In genomic region chr4:88196500-88196912, GRCm38 (mm10) we compare ENCODE assay signal across 16 mouse cellular contexts.
A peak's percentile ranks its signal among the peaks of the same experiment; 100 is the strongest.
DNase-seq lines count a peak whose midpoint lies in the region; ATAC-seq and TF ChIP-seq lines count a peak whose summit lies in the region.
"Had no signal": no experiment of that assay in that cellular context is flagged by ENCODE, and none has a peak within 500 bp of the region (broad histone marks: within the 10 kb centered on the region; RNA-seq: fewer than 3 reads in every experiment).

No protein-coding gene starts in this region.

- no peak overlapping the region for H3K4me3 ChIP-seq in forebrain, embryonic 14.5 days (ENCODE audit: low read depth, low read length)
- H3K4me3 ChIP-seq in forebrain, embryonic 10.5 days: no peak overlapping the region
- no peak overlapping the region for H3K4me3 ChIP-seq in left cerebral cortex, adult 2 months
- H3K4me3 ChIP-seq in hindbrain, embryonic 16.5 days (ENCODE audit: low read length): no peak overlapping the region
- H3K4me3 ChIP-seq: embryonic facial prominence, embryonic 10.5 days; heart, embryonic 13.5 days; liver, embryonic 13.5 days; megakaryocyte, embryonic 14.5 days had no signal

- H3K4me2 ChIP-seq in forebrain, embryonic 14.5 days (ENCODE audit: low read length): no peak overlapping the region
- no peak overlapping the region for H3K4me2 ChIP-seq in hindbrain, embryonic 16.5 days (ENCODE audit: low read length)
- H3K4me2 ChIP-seq: heart, embryonic 13.5 days; liver, embryonic 13.5 days had no signal

- intact Hi-C loops in left cerebral cortex, adult 2 months (cut with DNase I): loop anchor here (5.0 kb wide), 1 partner anchor 159 kb away; no protein-coding TSS in a partner anchor

- H3K4me1 ChIP-seq in forebrain, embryonic 14.5 days (ENCODE audit: control insufficient read depth, insufficient read depth, low read length): no peaks in the 10 kb centered on the region
- H3K4me1 ChIP-seq in forebrain, embryonic 10.5 days: no peaks in the 10 kb centered on the region
- no peaks in the 10 kb centered on the region for H3K4me1 ChIP-seq in hindbrain, embryonic 16.5 days (ENCODE audit: control insufficient read depth, insufficient read depth, low read depth, low read length)
- H3K4me1 ChIP-seq: embryonic facial prominence, embryonic 10.5 days; heart, embryonic 13.5 days; liver, embryonic 13.5 days had no signal

- H3K27me3 ChIP-seq in forebrain, embryonic 14.5 days (replicated peaks; ENCODE audit: control insufficient read depth, insufficient read depth, low read length): no peaks in the 10 kb centered on the region
- no peaks in the 10 kb centered on the region for H3K27me3 ChIP-seq in forebrain, embryonic 10.5 days (ENCODE audit: poor library complexity, severe bottlenecking)
- no peaks in the 10 kb centered on the region for H3K27me3 ChIP-seq in hindbrain, embryonic 16.5 days (replicated peaks; ENCODE audit: control insufficient read depth, insufficient read depth, low read length)
- H3K27me3 ChIP-seq: heart, embryonic 13.5 days; liver, embryonic 13.5 days; megakaryocyte, embryonic 14.5 days had no signal

- H3K9me3 ChIP-seq in forebrain, embryonic 14.5 days (replicated peaks; ENCODE audit: control insufficient read depth, low read length): no peaks in the 10 kb centered on the region
- no peaks in the 10 kb centered on the region for H3K9me3 ChIP-seq in forebrain, embryonic 10.5 days
- H3K9me3 ChIP-seq in hindbrain, embryonic 16.5 days (ENCODE audit: control insufficient read depth, low read length): no peaks in the 10 kb centered on the region
- H3K9me3 ChIP-seq: embryonic facial prominence, embryonic 10.5 days; heart, embryonic 13.5 days; liver, embryonic 13.5 days had no signal

- H3K36me3 ChIP-seq in forebrain, embryonic 14.5 days (ENCODE audit: control insufficient read depth, insufficient read depth, low read length): no peaks in the 10 kb centered on the region
- no peaks in the 10 kb centered on the region for H3K36me3 ChIP-seq in forebrain, embryonic 10.5 days (replicated peaks)
- H3K36me3 ChIP-seq in hindbrain, embryonic 16.5 days (ENCODE audit: control insufficient read depth, insufficient read depth, low read length): 0 out of 2 replicates have a peak, but pooled peaks cover 2% of the 10 kb centered on the region
- H3K36me3 ChIP-seq: embryonic facial prominence, embryonic 10.5 days; liver, embryonic 13.5 days had no signal

- WGBS in forebrain, embryonic 14.5 days: 53% methylated on average over 4 of the region's 4 CpGs
- 95% methylated on average over 4 of the region's 4 CpGs for WGBS in forebrain, embryonic 10.5 days
- 65% methylated on average over 4 of the region's 4 CpGs for WGBS in hindbrain, embryonic 16.5 days

- H3K9ac ChIP-seq in forebrain, embryonic 14.5 days (ENCODE audit: low read length): no peak overlapping the region
- H3K9ac ChIP-seq in hindbrain, embryonic 16.5 days (ENCODE audit: low read depth, low read length): no peak overlapping the region
- H3K9ac ChIP-seq: heart, embryonic 13.5 days; liver, embryonic 13.5 days had no signal

- peak; percentile 67 for ATAC-seq in forebrain, embryonic 14.5 days
- ATAC-seq in hindbrain, embryonic 16.5 days: no peak; the same call in 1 of the 2 replicates

- peak overlapping the region; percentile 80 for H3K27ac ChIP-seq in forebrain, embryonic 14.5 days (ENCODE audit: low read depth, low read length)
- H3K27ac ChIP-seq in forebrain, embryonic 10.5 days: no peak overlapping the region
- peak overlapping the region; percentile 32; the same call in 1 of the 2 replicates for H3K27ac ChIP-seq in left cerebral cortex, adult 2 months
- H3K27ac ChIP-seq in hindbrain, embryonic 16.5 days (ENCODE audit: low read depth, low read length): peak overlapping the region; percentile 72
- H3K27ac ChIP-seq: embryonic facial prominence, embryonic 10.5 days; heart, embryonic 13.5 days; liver, embryonic 13.5 days had no signal

- no peak for TF ChIP-seq CTCF in left cerebral cortex, adult 2 months (IDR thresholded peaks at IDR 0.05)

- peak; percentile 66 for DNase-seq in forebrain, embryonic 14.5 days (ENCODE audit: low spot score)
- no peak for DNase-seq in forebrain, embryonic 10.5 days (ENCODE audit: extremely low spot score, low spot score)
- no peak for DNase-seq in left cerebral cortex, adult 2 months (ENCODE audit: extremely low spot score in 1 of 2, low spot score in 2 of 2)
- DNase-seq in left cerebral cortex, adult 11 months (ENCODE audit: low spot score): no peak
- peak; percentile 64 to 70 for DNase-seq in cerebellum, adult 18-20 months
- no peak for DNase-seq in thymus, postnatal 14 days
- no peak for DNase-seq in left cerebral cortex, adult 9 months (ENCODE audit: low spot score in 2 of 2)
- DNase-seq: adrenal gland, adult 2 months; gastrocnemius, postnatal 36 days; kidney, postnatal 14 days; liver, embryonic 13.5 days; thymus, adult 2 months had no signal

Comparison
In these comparisons a context has a peak if more than half of its experiments do, and no peak if none do; other contexts are left out.
1. DNase-seq: peak in forebrain, embryonic 14.5 days (single experiment) and cerebellum, adult 18-20 months (2 of 2); none in forebrain, embryonic 10.5 days (single experiment), left cerebral cortex, adult 2 months (0 of 2), left cerebral cortex, adult 11 months (single experiment), thymus, postnatal 14 days (single experiment) and left cerebral cortex, adult 9 months (0 of 2).